Mouse (Mus musculus): Measurements from ENCODE around the gene Ly86. TPM values are rescaled to one million over a fixed set of nuclear protein-coding genes. Genes with fewer than 3 reads are reported as not detected.

Gene Ly86
- polyA plus RNA-seq, 1 experiment from 2014 or later = 9.4 TPM

DNA sequence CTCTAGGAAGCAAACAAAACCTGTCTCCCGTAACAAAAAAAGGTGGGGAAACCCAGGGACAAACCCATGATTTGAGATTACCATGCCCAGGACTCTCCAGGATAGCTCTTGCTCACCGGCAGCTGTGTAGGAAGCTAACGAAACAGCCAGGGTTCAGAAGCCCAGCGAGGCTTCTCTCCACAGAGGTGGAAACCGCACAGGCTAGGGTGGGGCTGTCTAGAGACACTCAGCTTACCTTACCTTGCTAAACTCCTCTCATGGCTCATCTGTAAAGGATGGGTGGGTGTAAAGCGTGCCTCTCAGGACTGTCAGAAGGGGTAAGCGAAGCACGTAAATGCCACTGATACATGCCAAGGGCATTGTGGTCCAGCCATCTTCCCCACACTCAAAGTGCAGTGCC, 94.9 kb downstream of the Ly86 start:
- no peak overlapping the region for H3K4me2 ChIP-seq
- H3K27ac ChIP-seq (ENCODE audit: low read depth, low read length) = no peak overlapping the region
- DNase-seq (ENCODE audit: low spot score) (no peak), ATAC-seq (replicated peaks; ENCODE audit: low FRiP score) (no peak)
- H3K9me3 ChIP-seq (ENCODE audit: control insufficient read depth, low read length) = no peaks in the 10 kb centered on the region
- no peak overlapping the region for H3K9ac ChIP-seq (ENCODE audit: low read depth, low read length)
- no peak overlapping the region for H3K4me3 ChIP-seq (ENCODE audit: low read depth, low read length)
- H3K27me3 ChIP-seq (replicated peaks; ENCODE audit: control insufficient read depth, insufficient read depth, low read length) = peaks cover 5% of the 10 kb centered on the region; the same call in 1 of the 2 replicates
- WGBS = 56% methylated on average over 8 of the region's 8 CpGs
- H3K4me1 ChIP-seq (replicated peaks; ENCODE audit: control insufficient read depth, insufficient read depth, low read length) = 0 out of 2 replicates have a peak, but pooled peaks cover 6% of the 10 kb centered on the region
- H3K36me3 ChIP-seq (ENCODE audit: control insufficient read depth, insufficient read depth, low read length) = no peaks in the 10 kb centered on the region

DNA sequence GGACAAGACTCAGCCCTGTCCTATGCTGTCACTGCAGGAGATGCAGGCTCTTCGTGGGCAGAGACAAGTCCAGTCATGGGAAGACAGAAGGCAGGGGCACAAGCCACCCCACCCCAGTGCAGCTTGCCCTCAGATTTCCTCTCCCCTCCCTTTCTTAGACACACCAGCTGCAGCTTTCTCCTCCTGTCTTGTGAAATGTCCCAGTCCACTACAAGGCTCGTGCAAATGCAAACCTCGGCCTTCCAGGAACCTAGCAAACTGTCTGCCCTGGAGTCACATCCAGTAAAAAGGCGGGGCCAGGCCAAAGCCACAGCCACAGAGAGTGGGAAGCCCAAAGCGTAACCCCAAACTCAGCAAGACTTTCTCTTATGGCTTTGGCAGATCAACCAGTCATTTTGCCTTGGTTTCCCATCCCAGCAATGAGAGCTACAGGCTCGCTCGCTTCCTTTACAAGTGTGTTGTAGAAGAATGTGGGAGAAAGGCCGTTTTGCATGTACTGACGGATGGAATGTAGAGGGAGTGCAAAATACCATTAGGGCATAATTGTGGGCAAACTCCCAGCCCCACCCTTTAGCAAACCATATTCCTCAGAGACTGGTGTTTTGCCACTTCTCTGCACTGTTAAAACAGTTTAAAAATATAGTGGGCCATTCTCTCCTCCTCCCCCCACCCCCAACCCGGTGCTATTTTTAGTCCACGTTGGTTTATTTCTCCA, 95.7 kb downstream of the Ly86 start:
- no peak overlapping the region for H3K4me3 ChIP-seq (ENCODE audit: low read depth, low read length)
- H3K9me3 ChIP-seq (ENCODE audit: control insufficient read depth, low read length) = no peaks in the 10 kb centered on the region
- no peak overlapping the region for H3K9ac ChIP-seq (ENCODE audit: low read depth, low read length)
- H3K4me1 ChIP-seq (replicated peaks; ENCODE audit: control insufficient read depth, insufficient read depth, low read length) = 0 out of 2 replicates have a peak, but pooled peaks cover 6% of the 10 kb centered on the region
- no peak overlapping the region for H3K4me2 ChIP-seq
- no peaks in the 10 kb centered on the region for H3K36me3 ChIP-seq (ENCODE audit: control insufficient read depth, insufficient read depth, low read length)
- H3K27ac ChIP-seq (ENCODE audit: low read depth, low read length) = no peak overlapping the region
- no peak for ATAC-seq (replicated peaks; ENCODE audit: low FRiP score)
- H3K27me3 ChIP-seq (replicated peaks; ENCODE audit: control insufficient read depth, insufficient read depth, low read length) = peaks cover 5% of the 10 kb centered on the region; the same call in 1 of the 2 replicates
- no peak for DNase-seq (ENCODE audit: low spot score)
- 39% methylated on average over 11 of the region's 11 CpGs for WGBS

DNA sequence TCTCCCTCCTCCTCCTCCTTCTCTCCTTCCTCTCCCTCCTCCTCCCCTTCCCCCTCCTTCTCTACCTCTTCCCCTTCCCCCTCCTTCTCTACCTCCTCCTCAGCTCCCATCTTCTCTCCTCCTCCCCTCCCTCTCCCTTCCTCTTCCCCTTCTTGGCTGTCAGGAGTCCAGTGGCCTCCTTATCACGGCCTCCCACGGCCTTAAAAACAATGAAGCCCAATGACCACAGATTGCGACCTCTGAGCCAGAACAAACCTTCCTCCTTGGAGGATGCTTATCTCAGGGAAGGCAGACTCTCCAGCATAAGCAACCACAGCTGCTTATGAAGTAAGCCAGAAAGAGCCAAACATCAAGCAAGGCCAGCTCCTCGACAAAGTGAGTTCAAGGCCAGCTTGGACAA, 97.0 kb downstream of the Ly86 start:
- no peak overlapping the region for H3K27ac ChIP-seq (ENCODE audit: low read depth, low read length)
- no peak for DNase-seq (ENCODE audit: low spot score)
- H3K4me1 ChIP-seq (replicated peaks; ENCODE audit: control insufficient read depth, insufficient read depth, low read length) = 0 out of 2 replicates have a peak, but pooled peaks cover 6% of the 10 kb centered on the region
- H3K9ac ChIP-seq (ENCODE audit: low read depth, low read length) = no peak overlapping the region
- 10% methylated on average over 4 of the region's 4 CpGs for WGBS
- no peaks in the 10 kb centered on the region for H3K9me3 ChIP-seq (ENCODE audit: control insufficient read depth, low read length)
- no peak overlapping the region for H3K4me3 ChIP-seq (ENCODE audit: low read depth, low read length)
- no peak overlapping the region for H3K4me2 ChIP-seq
- no peaks in the 10 kb centered on the region for H3K36me3 ChIP-seq (ENCODE audit: control insufficient read depth, insufficient read depth, low read length)
- no peaks in the 10 kb centered on the region for H3K27me3 ChIP-seq (replicated peaks; ENCODE audit: control insufficient read depth, insufficient read depth, low read length)
- no peak for ATAC-seq (replicated peaks; ENCODE audit: low FRiP score)

DNA sequence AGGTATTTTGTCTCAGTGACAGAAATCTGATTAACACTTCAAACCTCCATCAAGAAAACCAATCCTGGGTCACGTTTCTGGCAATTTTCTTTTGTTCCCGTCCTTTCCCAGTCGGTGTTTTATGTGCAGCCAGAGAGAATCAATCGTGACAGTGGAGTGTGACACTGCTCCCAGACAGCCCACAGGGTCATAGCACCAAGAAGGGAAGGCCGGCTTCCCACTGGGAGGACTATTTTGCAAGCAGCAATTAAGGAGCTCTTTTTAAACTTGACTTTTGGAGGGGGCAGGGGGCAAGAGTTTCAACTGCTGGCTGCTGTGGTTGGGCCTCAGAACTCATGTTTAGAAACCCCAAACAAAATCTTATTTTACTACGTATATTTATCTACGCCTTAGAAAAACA, 97.5 kb downstream of the Ly86 start:
- Histone ChIP-seq H3K36me3 (ENCODE audit: control insufficient read depth, insufficient read depth, low read length) (no peaks in the 10 kb centered on the region), H3K4me2 (no peak overlapping the region), H3K27me3 (replicated peaks; ENCODE audit: control insufficient read depth, insufficient read depth, low read length) (no peaks in the 10 kb centered on the region), H3K9ac (ENCODE audit: low read depth, low read length) (no peak overlapping the region), H3K4me1 (replicated peaks; ENCODE audit: control insufficient read depth, insufficient read depth, low read length) (0 out of 2 replicates have a peak, but pooled peaks cover 6% of the 10 kb centered on the region), H3K9me3 (ENCODE audit: control insufficient read depth, low read length) (no peaks in the 10 kb centered on the region), H3K27ac (ENCODE audit: low read depth, low read length) (no peak overlapping the region), H3K4me3 (ENCODE audit: low read depth, low read length) (no peak overlapping the region)
- ATAC-seq (replicated peaks; ENCODE audit: low FRiP score) (no peak), DNase-seq (ENCODE audit: low spot score) (no peak)
- WGBS = 38% methylated on average over 7 of the region's 7 CpGs

DNA sequence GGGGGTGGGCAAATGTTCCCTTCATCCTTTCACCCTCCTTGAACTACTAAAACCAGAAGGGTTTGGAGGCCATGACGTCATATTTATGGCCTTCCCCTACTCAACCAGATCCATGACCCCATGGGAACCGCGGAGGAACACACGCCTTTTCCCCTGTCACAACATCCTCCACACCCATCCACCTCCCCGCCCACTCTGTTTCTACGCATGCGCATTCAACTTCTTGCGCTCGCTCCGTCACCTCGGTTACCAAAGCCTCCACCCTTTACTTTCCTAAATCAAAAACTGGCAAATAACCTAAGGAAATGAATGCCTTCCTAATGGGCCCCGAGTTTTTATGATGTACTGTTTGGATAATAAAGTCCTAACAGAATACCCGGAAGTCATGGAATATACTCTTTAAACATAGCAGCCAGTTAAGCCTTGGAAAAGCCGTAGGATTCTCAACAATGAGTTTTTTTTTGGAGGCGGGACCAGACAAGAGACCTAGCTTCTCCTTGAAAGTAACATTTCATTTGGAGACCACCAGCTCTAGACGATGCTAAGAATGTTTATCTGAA, 101.8 kb downstream of the Ly86 start:
- no peaks in the 10 kb centered on the region; the same call in 1 of the 2 replicates for H3K4me1 ChIP-seq (replicated peaks; ENCODE audit: control insufficient read depth, insufficient read depth, low read length)
- WGBS = 88% methylated on average over 16 of the region's 16 CpGs
- no peak for ATAC-seq (replicated peaks; ENCODE audit: low FRiP score)

DNA sequence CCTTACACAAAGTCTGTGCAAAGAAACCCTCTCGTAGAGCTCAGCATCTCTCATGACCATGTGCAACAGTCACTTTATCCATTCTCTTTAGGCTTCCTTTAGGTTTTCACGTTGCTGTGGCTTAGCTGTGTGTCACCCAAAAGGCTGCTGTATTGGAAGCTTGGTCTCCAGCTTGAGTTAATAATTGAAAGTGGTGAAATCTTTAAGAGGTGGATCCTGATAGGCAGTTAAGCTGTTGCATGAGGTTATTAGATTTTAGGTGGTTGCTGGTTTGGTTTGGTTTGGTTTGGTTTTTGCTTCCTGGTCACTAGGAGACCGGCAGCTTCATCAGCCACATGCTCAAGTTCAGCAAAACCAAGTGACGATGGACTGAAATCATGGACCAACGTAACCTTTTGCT, 106.0 kb downstream of the Ly86 start:
- no peaks in the 10 kb centered on the region for H3K9me3 ChIP-seq (ENCODE audit: control insufficient read depth, low read length)
- no peak overlapping the region for H3K9ac ChIP-seq (ENCODE audit: low read depth, low read length)
- H3K27ac ChIP-seq (ENCODE audit: low read depth, low read length) = no peak overlapping the region
- WGBS = 78% methylated on average over 5 of the region's 5 CpGs
- H3K4me3 ChIP-seq (ENCODE audit: low read depth, low read length) = no peak overlapping the region
- no peaks in the 10 kb centered on the region for H3K27me3 ChIP-seq (replicated peaks; ENCODE audit: control insufficient read depth, insufficient read depth, low read length)
- H3K4me1 ChIP-seq (replicated peaks; ENCODE audit: control insufficient read depth, insufficient read depth, low read length) = peaks cover 26% of the 10 kb centered on the region
- H3K4me2 ChIP-seq = no peak overlapping the region
- H3K36me3 ChIP-seq (ENCODE audit: control insufficient read depth, insufficient read depth, low read length) = no peaks in the 10 kb centered on the region
- ATAC-seq (replicated peaks; ENCODE audit: low FRiP score) (no peak), DNase-seq (ENCODE audit: low spot score) (no peak)

More for the DNA sequence above, 101.8 kb downstream of the Ly86 start:
- H3K9me3 ChIP-seq (ENCODE audit: control insufficient read depth, low read length) = no peaks in the 10 kb centered on the region
- H3K36me3 ChIP-seq (ENCODE audit: control insufficient read depth, insufficient read depth, low read length) = no peaks in the 10 kb centered on the region
- no peaks in the 10 kb centered on the region for H3K27me3 ChIP-seq (replicated peaks; ENCODE audit: control insufficient read depth, insufficient read depth, low read length)
- no peak overlapping the region for H3K9ac ChIP-seq (ENCODE audit: low read depth, low read length)
- DNase-seq (ENCODE audit: low spot score) = no peak
- H3K4me2 ChIP-seq = no peak overlapping the region
- no peak overlapping the region for H3K27ac ChIP-seq (ENCODE audit: low read depth, low read length)
- H3K4me3 ChIP-seq (ENCODE audit: low read depth, low read length) = no peak overlapping the region

DNA sequence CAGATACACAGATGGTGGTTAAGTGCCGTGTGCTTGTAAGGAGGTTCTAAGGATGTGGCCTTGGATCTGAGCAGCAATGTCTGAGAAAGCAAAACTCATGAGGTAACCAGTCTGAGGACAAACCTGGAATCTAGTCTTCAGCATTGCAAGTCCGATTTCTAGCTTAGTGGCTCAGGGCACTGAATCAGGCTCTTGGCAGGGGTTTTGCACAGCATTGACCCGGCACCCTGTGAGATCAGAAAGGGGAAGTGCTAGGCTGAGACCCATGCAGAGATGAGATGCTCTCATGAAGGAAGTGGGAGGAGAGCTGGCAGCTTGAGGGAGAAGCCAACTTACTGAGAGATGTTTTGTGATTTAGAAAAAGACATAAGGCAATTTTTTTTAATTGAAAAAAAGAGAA, 106.5 kb downstream of the Ly86 start:
- Histone ChIP-seq H3K27me3 (replicated peaks; ENCODE audit: control insufficient read depth, insufficient read depth, low read length) (no peaks in the 10 kb centered on the region), H3K4me3 (ENCODE audit: low read depth, low read length) (no peak overlapping the region), H3K9me3 (ENCODE audit: control insufficient read depth, low read length) (no peaks in the 10 kb centered on the region), H3K36me3 (ENCODE audit: control insufficient read depth, insufficient read depth, low read length) (no peaks in the 10 kb centered on the region), H3K27ac (ENCODE audit: low read depth, low read length) (no peak overlapping the region), H3K4me1 (replicated peaks; ENCODE audit: control insufficient read depth, insufficient read depth, low read length) (peaks cover 27% of the 10 kb centered on the region), H3K9ac (ENCODE audit: low read depth, low read length) (no peak overlapping the region), H3K4me2 (no peak overlapping the region)
- no peak for DNase-seq (ENCODE audit: low spot score)
- 46% methylated on average over 3 of the region's 3 CpGs for WGBS
- no peak for ATAC-seq (replicated peaks; ENCODE audit: low FRiP score)

DNA sequence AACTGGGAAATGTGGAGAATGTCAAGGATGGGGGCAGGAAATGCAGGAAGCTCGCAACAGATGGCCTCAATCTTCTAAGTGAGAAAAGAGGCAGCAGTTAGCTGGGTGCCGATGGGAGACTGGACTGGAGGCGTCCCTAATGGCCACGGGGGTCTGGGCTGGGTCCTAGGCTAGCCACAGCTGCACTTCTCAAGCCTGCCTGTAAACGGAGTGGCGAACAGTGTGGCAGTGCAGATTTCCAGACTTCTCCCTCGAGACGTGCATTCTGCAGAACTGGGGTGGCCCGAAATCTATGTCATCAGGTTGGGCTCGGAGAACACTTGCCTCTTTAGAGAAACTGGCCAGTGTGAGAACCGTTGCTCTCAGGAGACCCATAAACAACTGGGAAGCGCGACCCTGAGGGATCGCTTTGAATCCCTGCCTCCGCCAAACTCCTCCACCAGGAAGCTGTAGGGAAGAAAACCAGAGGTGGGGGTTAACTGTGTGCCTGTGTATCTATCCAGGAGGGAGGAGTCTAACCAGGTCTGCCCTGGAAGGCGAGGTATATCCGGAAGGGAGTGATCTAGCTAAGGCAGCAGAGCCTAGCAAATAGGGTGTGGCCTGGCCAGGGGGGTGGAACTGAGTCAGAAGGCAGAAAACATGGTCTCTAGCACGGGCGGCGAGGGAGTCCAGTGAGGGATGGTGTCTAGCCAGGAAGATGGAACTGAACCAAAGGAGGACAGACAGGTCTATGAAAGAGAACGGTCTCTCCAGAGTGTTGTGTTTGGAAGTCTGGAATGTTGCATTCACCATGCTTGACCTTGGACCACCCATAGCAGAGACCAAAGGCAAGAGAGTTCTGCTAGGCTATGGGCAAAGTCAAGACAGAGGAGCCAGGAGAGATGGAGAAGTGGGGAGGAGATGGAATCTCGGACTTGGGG, 107.3 kb downstream of the Ly86 start:
- Histone ChIP-seq H3K4me2 (peak overlapping the region; percentile 71), H3K27ac (ENCODE audit: low read depth, low read length) (peak overlapping the region; percentile 37), H3K9ac (ENCODE audit: low read depth, low read length) (peak overlapping the region; percentile 42), H3K27me3 (replicated peaks; ENCODE audit: control insufficient read depth, insufficient read depth, low read length) (no peaks in the 10 kb centered on the region), H3K9me3 (ENCODE audit: control insufficient read depth, low read length) (no peaks in the 10 kb centered on the region), H3K36me3 (ENCODE audit: control insufficient read depth, insufficient read depth, low read length) (no peaks in the 10 kb centered on the region), H3K4me3 (ENCODE audit: low read depth, low read length) (peak overlapping the region; percentile 34), H3K4me1 (replicated peaks; ENCODE audit: control insufficient read depth, insufficient read depth, low read length) (peaks cover 34% of the 10 kb centered on the region)
- WGBS = 3% methylated on average over 22 of the region's 22 CpGs
- ATAC-seq (replicated peaks; ENCODE audit: low FRiP score) (peak; percentile 81), DNase-seq (ENCODE audit: low spot score) (peak; percentile 71)

All from liver, embryonic 11.5 days (tissue).